8 mouse cellular contexts compared by ENCODE assay signal in genomic region chr12:75595291-75596153, GRCm38 (mm10). TPM values are rescaled to one million over a fixed set of nuclear protein-coding genes. Genes with fewer than 3 reads are reported as not detected.
DNase-seq lines count a peak whose midpoint lies in the region; ATAC-seq lines count a peak whose summit lies in the region.

No protein-coding gene starts in this region.

- peak overlapping the region; percentile 95 for H3K9ac ChIP-seq in lung, embryonic 15.5 days

- H3K9me3 ChIP-seq in lung, embryonic 15.5 days, result no peaks in the 10 kb centered on the region

- H3K27ac ChIP-seq in lung, embryonic 15.5 days, result peak overlapping the region; percentile 95

- intact Hi-C loops in gastrocnemius, postnatal 14 days (cut with DNase I; ENCODE audit: low total_unique reads), result loop anchor here (10.0 kb wide), 1 partner anchor 131 kb away; no protein-coding TSS in a partner anchor

- H3K4me3 ChIP-seq in lung, embryonic 15.5 days, result peak overlapping the region; percentile 96

- peak; percentile 25 for DNase-seq in 416B (ENCODE audit: low read depth)
- DNase-seq in MN1 (ENCODE audit: low spot score), result peak; percentile 48
- peak; percentile 69 for DNase-seq in cerebellum, adult 9-11 months
- peak; percentile 58 for DNase-seq in gastrocnemius, postnatal 14 days
- peak; percentile 32 to 63 for DNase-seq in kidney, postnatal 25 days
- DNase-seq in ovary, adult 18-20 months (ENCODE audit: low spot score), result peak; percentile 6
- peak; percentile 58 for DNase-seq in thymus, postnatal 25 days

- peaks cover 11% of the 10 kb centered on the region; the same call in 1 of the 2 replicates for H3K36me3 ChIP-seq in lung, embryonic 15.5 days

- H3K27me3 ChIP-seq in lung, embryonic 15.5 days, result no peaks in the 10 kb centered on the region

- peak overlapping the region; percentile 80 for H3K4me2 ChIP-seq in lung, embryonic 15.5 days

- ATAC-seq in lung, embryonic 15.5 days (ENCODE audit: borderline replicate concordance, extremely low read depth, low FRiP score, low TSS enrichment), result peak; percentile 14; the same call in 1 of the 2 replicates

- peaks cover 20% of the 10 kb centered on the region for H3K4me1 ChIP-seq in lung, embryonic 15.5 days

- WGBS in lung, embryonic 15.5 days, result under 1% methylated on average over 71 of the region's 97 CpGs

RNA-seq across cellular contexts. Expression of gene Ppp2r5e, which starts 0.5 kb away (rescaled TPM):
- 10 to 100 TPM; 24.2 to 26.9 TPM for total RNA-seq in gastrocnemius, postnatal 14 days (2021)
- polyA plus RNA-seq in lung, embryonic 15.5 days (2015; fragmentation: Nextera tagmentation; extraction: Ambion mirVana), result 13.3 and 13.9 TPM in 2 replicates

Comparison
In these comparisons a context has a peak if more than half of its experiments do, and no peak if none do; other contexts are left out.
1. Peak in every context shown above with its lines: DNase-seq, ATAC-seq, H3K4me3 ChIP-seq and H3K27ac ChIP-seq.
2. DNase-seq: peak in every context shown above with its lines; median percentile 69 in cerebellum, adult 9-11 months; 58 in gastrocnemius, postnatal 14 days; 58 in thymus, postnatal 25 days; 48 in MN1; 48 in kidney, postnatal 25 days; 25 in 416B; 6 in ovary, adult 18-20 months.